Mouse (Mus musculus): ENCODE measurements around the gene Gm20767. TPM values are rescaled to one million over a fixed set of nuclear protein-coding genes. Genes with fewer than 3 reads are reported as not detected.
A peak's percentile ranks its signal among the peaks of the same experiment; 100 is the strongest.
"Not testable (repeated sequence)": the region's sequence is repeated elsewhere in the genome, so short reads cannot be mapped to it uniquely, and the experiment has no call there.

The Gm20767 gene
- not detected in 2 replicates for polyA plus RNA-seq (2015; fragmentation: Nextera tagmentation; extraction: Ambion mirVana)

DNA sequence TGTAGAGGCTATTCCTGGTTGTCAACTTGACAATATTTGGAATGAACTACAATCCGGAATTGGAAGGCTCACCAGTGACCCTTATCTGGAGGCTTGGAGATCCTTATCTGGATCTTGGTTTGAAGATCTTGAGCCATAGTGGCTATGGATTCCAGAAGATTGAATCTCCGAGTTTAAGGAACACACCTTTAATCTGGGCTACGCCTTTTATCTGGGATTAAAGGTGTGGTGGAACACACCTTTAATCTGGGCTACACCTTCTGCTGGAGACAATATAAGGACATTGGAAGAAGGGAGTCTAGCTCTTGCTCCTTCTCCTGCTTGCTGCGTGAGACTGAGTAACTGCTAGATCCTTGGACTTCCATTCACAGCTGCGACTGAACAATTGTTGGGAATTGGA is at the start of gene Gm20767:
Gene Gm20767, plus strand, starts transcription at position 301 of the 400 bp plus-strand sequence.
- H3K4me1 ChIP-seq; ATAC-seq (ENCODE audit: insufficient number of reproducible peaks, low FRiP score, low TSS enrichment, low read depth): not testable (repeated sequence)
- 94% methylated on average over 2 of the region's 5 CpGs for WGBS

DNA sequence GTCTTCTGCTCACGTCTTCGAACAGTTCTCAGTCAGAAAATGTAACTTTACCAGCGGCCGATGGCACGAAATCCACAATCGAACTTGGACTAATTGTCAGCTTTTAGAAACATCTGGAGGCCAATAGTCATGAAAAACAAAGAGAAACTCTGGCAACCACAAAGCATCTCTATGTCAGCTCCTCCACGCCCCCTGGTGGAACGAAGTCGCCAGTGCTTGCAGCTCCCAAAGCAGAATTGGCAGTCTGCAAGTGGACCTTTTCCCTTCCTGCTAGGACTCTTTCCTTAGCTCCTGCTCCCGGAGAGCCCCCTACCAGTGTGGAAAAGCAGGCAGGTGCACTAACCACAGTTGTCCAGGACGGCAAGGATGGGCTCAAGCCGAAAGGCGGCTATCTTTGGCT is 47.1 kb upstream of the Gm20767 start:
- H3K4me3 ChIP-seq; H3K9me3 ChIP-seq; ATAC-seq (ENCODE audit: insufficient number of reproducible peaks, low FRiP score, low TSS enrichment, low read depth); H3K27ac ChIP-seq; H3K27me3 ChIP-seq; H3K36me3 ChIP-seq; H3K9ac ChIP-seq; H3K4me2 ChIP-seq; H3K4me1 ChIP-seq: not testable (repeated sequence)
- no CpG with 5 or more reads among the region's 13 CpGs for WGBS

More for the DNA sequence above, at the start of gene Gm20767:
- H3K27me3 ChIP-seq, H3K9ac ChIP-seq, H3K27ac ChIP-seq, H3K36me3 ChIP-seq, H3K4me3 ChIP-seq, H3K9me3 ChIP-seq, H3K4me2 ChIP-seq: not testable (repeated sequence)

DNA sequence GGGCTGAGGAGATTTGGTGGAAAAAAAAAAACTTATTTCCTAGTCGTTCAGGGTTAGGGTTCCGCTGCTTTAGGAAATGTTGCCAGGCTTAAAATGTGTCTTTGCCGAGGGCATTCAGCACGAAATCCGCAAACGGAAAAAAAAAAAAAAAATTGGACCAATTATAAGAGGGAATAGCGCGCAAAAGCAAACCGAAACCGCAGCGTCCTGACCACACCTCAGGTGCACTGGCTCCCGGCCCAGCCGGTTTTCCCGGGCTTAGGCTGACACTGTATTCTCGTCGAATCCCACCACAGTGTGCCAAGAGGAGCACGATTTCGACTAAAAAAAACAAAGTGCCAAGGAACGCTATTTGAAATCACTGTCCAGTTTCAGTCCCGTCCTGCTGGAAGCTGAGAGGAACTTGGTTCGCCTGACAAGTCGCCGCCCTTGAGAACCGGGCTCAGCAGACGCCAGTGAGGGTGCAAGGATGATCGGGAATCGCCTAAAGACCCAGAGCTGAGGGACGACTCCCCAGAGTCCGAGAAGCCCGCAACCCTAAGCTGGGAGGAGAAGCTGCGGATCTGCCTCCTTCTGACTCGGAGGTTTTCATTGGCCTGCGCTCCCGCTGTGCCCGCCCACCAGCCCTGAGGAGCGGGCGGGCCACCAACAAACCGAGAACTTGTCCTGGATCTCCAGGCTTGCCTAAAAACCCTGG is 43.7 kb upstream of the Gm20767 start:
- peak overlapping the region; percentile 23 for H3K4me3 ChIP-seq
- H3K4me2 ChIP-seq, result peak overlapping the region; percentile 34; the same call in 1 of the 2 replicates
- H3K36me3 ChIP-seq; H3K9ac ChIP-seq; H3K27me3 ChIP-seq; H3K27ac ChIP-seq; ATAC-seq (ENCODE audit: insufficient number of reproducible peaks, low FRiP score, low TSS enrichment, low read depth); H3K4me1 ChIP-seq; H3K9me3 ChIP-seq: not testable (repeated sequence)
- 0% methylated on average over 24 of the region's 38 CpGs for WGBS

DNA sequence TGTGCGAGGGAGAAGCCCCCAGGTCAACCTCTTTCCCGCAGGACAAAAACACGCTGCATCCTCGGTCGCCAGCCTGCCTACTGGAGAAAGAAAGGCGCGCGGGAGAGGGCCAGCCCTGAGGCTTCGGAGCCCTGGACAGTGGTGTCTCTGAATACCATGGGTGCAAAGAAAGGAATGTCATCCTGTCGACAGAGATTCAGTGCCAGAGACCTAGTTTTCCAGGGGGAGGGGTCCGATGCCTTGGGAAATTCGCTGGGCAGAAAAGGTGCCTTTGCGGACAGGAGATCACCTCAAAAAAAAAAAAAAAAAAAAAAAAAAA is 43.1 kb upstream of the Gm20767 start:
- H3K27me3 ChIP-seq; H3K36me3 ChIP-seq; H3K4me2 ChIP-seq; H3K4me1 ChIP-seq; ATAC-seq (ENCODE audit: insufficient number of reproducible peaks, low FRiP score, low TSS enrichment, low read depth); H3K4me3 ChIP-seq; H3K9ac ChIP-seq; H3K27ac ChIP-seq; H3K9me3 ChIP-seq: not testable (repeated sequence)
- 2% methylated on average over 6 of the region's 13 CpGs for WGBS

DNA sequence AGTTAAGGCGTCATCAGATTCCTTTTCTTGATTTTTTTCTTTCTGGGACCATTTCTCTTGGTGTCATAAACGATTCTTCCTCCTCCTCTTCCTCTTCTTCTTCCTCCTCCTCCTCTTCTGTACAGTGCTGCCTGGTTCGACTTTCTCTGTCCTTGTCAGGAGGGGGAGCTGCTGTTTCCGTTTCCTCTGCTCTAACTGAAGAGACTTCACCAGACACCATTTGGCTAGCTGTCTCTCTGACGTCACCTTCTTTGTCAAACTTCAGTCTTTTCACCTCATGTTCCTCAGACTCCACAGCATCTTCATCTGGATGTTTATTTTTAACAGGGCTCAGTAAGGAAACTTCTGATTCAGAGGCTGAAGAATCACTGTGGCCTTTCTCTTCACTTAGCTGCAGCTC is 40.7 kb upstream of the Gm20767 start:
- not testable (repeated sequence) for ATAC-seq (ENCODE audit: insufficient number of reproducible peaks, low FRiP score, low TSS enrichment, low read depth); H3K4me2 ChIP-seq; H3K27me3 ChIP-seq; H3K9me3 ChIP-seq; H3K9ac ChIP-seq; H3K27ac ChIP-seq; H3K4me1 ChIP-seq; H3K4me3 ChIP-seq; H3K36me3 ChIP-seq
- no CpG with 5 or more reads among the region's 5 CpGs for WGBS

DNA sequence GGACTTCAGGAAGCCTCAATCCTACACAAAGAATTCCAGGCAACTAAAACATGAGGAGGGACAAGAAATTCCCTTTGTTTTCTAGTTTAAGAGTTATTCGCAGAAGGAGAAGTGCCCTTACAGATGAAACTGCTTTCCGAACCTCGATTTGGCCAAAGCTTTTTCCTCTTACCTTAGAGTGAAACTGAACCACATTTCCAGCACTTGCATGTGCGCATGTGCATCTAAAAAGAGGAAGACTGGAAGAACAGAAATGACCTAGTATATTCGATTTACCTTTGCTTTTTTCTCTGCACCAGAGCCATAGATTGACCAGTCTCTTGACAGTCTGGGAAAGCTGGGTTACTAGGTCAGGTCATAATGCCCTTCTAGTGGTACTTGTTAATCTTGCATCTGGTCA is 33.5 kb upstream of the Gm20767 start:
- H3K36me3 ChIP-seq; H3K9me3 ChIP-seq; H3K4me1 ChIP-seq; H3K9ac ChIP-seq; H3K4me3 ChIP-seq; H3K27ac ChIP-seq; H3K27me3 ChIP-seq; H3K4me2 ChIP-seq; ATAC-seq (ENCODE audit: insufficient number of reproducible peaks, low FRiP score, low TSS enrichment, low read depth): not testable (repeated sequence)
- WGBS, result no CpG with 5 or more reads among the region's 5 CpGs

DNA sequence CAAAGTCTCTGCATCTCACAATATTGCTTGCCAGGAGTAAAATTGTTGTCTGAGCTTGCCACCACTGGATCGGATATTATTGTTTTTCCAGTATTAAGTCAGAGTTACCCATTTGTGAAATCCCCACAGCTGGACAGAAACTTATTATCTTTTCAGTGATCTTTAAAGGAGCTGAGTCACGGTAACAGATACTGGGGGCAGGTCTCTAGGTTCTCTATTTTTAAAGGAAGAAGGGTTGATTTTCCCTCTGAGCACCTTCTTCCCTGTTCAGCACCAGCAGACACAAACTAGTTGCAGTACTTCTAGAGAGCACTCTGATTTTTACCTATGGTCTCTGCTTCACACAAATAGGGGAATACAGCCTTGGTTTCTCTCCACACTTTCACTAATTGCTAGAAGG is 33.0 kb upstream of the Gm20767 start:
- not testable (repeated sequence) for H3K4me2 ChIP-seq; H3K4me1 ChIP-seq; H3K9me3 ChIP-seq; H3K27ac ChIP-seq; H3K27me3 ChIP-seq; H3K4me3 ChIP-seq; ATAC-seq (ENCODE audit: insufficient number of reproducible peaks, low FRiP score, low TSS enrichment, low read depth); H3K36me3 ChIP-seq; H3K9ac ChIP-seq
- 76% methylated on average over 2 of the region's 2 CpGs for WGBS

DNA sequence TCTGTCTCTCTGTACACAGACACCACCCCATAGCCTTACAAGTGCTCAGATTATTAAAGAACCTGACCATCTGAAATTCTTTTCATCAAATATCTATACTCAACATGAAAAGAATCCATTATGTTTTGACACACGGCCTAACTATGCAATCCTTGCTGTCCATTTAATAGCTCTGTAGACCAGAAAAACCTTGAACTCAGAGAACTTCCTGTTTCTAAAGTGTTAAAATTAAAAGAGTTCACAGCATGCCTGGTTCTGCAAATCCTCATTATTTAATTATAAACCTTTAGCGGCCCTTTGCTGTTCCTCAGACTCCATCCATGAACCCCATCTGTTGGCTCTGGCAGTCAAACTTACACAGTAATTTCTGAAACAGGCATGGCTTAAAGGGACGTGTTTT is 2.3 kb downstream of the Gm20767 start:
- H3K4me1 ChIP-seq; H3K27ac ChIP-seq; ATAC-seq (ENCODE audit: insufficient number of reproducible peaks, low FRiP score, low TSS enrichment, low read depth); H3K36me3 ChIP-seq; H3K4me2 ChIP-seq; H3K9ac ChIP-seq; H3K9me3 ChIP-seq; H3K4me3 ChIP-seq; H3K27me3 ChIP-seq: not testable (repeated sequence)
- 61% methylated on average over 2 of the region's 3 CpGs for WGBS

DNA sequence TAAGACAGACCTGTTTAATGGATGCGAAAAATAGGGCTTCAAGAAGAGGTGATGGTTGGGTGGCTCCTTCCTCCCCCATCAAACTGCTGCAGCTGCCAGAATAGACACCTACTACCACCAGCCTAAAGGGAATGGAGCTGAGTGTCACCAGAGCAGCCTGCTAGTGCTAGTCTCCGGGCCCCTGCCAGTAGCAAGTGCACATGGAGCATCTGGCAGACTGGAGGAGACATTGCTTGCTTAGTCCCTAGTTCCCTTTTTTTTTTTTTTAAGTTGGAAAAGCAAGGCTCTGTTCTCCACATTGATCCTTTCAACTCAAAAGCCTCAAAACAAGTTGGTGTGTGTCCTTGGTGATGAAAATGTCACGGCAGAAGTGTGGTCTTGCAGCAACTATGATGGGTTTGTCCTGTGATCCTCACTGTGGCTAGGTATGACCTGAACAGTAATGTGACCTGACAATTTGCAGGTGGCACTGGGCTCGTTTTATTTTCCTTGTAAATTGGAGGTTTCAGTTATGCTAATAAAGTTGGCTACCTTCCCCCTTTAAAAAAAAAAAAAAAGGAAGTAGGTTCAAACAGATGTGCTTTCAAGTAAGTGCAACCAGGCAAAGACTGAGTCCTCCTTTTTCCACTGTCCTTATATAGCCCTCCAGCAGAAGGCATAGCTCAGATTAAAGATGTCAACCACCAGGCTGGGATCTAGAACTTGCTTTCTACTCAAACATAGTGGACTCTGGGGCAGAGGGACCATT is 9.8 kb downstream of the Gm20767 start:
- H3K27me3 ChIP-seq; ATAC-seq (ENCODE audit: insufficient number of reproducible peaks, low FRiP score, low TSS enrichment, low read depth); H3K4me1 ChIP-seq; H3K4me3 ChIP-seq; H3K4me2 ChIP-seq; H3K27ac ChIP-seq; H3K9ac ChIP-seq; H3K36me3 ChIP-seq; H3K9me3 ChIP-seq: not testable (repeated sequence)
- WGBS, result 62% methylated on average over 3 of the region's 4 CpGs

DNA sequence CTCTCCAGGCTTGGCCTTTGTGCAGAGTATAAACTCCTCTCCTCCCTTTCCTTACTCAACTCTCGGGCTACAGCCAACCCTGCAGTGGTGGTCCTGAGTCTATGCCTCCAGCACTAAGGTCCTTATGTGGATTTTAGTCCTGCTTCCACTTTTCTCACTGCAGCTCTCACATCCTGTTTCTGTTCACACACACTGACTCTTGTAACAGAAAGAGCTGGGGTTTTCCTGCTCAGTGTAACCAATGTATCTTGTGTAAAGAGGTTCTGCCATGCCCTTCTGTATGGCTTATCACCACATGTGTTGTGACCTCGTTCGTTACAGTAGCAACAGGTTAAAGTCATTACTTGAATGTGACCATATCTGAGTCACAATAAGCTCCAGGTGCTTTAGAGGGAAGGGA is 10.5 kb downstream of the Gm20767 start:
- not testable (repeated sequence) for H3K27ac ChIP-seq; H3K4me3 ChIP-seq; H3K27me3 ChIP-seq; H3K4me2 ChIP-seq; H3K36me3 ChIP-seq; H3K4me1 ChIP-seq; H3K9me3 ChIP-seq; ATAC-seq (ENCODE audit: insufficient number of reproducible peaks, low FRiP score, low TSS enrichment, low read depth); H3K9ac ChIP-seq
- 63% methylated on average over 3 of the region's 3 CpGs for WGBS

DNA sequence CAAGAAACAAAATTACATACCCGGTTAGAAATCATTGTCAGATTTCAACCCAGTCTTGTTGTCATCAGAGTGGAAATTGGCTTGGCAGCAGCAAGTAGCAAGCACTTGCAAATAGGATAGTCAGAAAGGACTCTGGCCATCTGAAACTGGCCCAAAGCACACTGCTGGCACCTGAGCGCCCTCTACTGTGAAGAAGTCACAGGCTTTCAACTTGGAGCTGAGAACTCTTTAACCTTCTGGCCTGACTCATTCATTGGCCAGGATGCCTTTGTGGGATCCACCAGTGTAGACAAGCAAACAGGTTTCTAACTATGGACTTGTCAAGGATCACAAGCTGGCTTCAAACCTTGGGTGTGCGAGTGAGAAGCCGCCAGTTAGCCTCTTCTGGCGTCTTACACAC is 28.3 kb downstream of the Gm20767 start:
- not testable (repeated sequence) for H3K9ac ChIP-seq; H3K9me3 ChIP-seq; H3K4me1 ChIP-seq; H3K4me3 ChIP-seq; H3K36me3 ChIP-seq; ATAC-seq (ENCODE audit: insufficient number of reproducible peaks, low FRiP score, low TSS enrichment, low read depth); H3K27me3 ChIP-seq; H3K4me2 ChIP-seq; H3K27ac ChIP-seq
- 50% methylated on average over 5 of the region's 5 CpGs for WGBS

DNA sequence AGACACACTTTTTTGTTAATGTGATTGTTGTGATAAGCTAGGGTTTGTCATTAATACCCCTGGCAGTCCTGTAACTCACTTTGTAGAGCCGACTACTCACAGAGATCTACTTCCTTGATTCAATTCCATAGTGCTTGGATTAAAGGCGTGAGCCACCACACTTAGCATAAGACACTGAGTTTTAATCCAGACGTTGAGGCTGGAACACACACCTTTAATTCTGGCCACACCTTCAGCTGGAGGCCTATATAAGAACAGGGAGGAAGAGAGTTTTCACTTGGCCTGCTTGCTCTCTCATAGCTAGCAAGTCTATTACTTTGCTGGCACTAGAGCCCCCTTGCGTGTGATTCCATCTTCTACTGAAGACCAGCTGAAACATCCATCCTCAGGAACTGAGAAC is 32.1 kb downstream of the Gm20767 start, which contains the start of gene Gm21818:
Gene Gm21818, plus strand, starts transcription at position 301 of the 400 bp plus-strand sequence.
- not testable (repeated sequence) for H3K9ac ChIP-seq; H3K27me3 ChIP-seq; H3K4me2 ChIP-seq; H3K27ac ChIP-seq; H3K4me1 ChIP-seq; H3K4me3 ChIP-seq; H3K36me3 ChIP-seq; H3K9me3 ChIP-seq; ATAC-seq (ENCODE audit: insufficient number of reproducible peaks, low FRiP score, low TSS enrichment, low read depth)
- WGBS, result 78% methylated on average over 4 of the region's 4 CpGs

Data from limb, embryonic 15.5 days (tissue).